Mouse (Mus musculus): ENCODE data around the gene Cdh9.

The Cdh9 gene

DNA sequence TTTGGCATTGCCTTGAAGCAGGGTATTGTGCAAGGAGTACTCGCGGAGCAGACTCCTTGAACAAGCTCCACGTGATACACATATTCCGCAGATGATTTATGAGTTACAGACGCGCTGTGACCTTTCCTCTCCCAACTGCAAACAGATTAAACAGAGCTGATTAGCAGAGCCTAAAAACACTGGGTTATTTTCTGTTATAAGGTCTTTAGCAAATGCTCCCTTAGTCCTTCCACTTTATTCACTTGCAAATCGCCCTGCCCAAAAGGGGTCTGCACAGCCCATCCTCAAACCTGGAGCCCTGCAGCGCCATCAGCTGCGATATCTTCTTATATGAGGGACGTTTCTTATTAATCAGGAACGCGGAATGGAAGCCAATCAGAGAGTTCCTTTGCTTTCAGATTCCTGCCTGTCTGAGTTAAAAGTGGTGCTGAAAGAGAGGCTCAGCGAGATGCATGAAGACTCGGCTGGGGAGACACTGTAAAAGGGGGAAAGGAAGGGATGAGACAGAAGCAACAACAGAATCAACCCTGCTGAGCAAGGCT lies at the start of gene Cdh9:
Gene Cdh9, plus strand, starts transcription at position 287 of the 542 bp plus-strand sequence.
- DNase-seq = no peak

- no peak for DNase-seq
Measured at GRCm38 (mm10) chr15:16679096-16679495, 49.5 kb upstream of the Cdh9 start.

- no peak for DNase-seq
Measured at GRCm38 (mm10) chr15:16699821-16700220, 28.7 kb upstream of the Cdh9 start.

DNA sequence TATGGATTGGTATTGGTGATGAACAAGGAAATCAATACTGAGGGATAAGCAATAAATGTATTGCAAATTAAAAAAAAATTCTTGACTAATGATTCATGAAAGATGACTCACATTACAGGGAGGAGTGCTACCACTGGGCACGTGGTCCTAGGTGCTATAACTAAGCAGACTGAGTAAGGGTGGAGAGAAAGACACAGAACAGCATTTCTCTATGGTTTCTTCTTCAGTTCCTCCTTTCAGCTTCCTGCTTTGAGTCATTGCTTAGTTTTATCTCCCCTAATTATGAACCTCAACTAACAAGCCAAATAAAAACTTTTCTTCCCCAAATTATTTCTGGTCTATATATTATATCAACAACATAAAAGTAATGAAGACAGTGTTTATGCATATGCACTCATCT lies 26.2 kb upstream of the Cdh9 start:
- DNase-seq = no peak

GRCm38 (mm10) chr15:16739088-16739487 lies 10.5 kb downstream of the Cdh9 start:
- DNase-seq = no peak

DNA sequence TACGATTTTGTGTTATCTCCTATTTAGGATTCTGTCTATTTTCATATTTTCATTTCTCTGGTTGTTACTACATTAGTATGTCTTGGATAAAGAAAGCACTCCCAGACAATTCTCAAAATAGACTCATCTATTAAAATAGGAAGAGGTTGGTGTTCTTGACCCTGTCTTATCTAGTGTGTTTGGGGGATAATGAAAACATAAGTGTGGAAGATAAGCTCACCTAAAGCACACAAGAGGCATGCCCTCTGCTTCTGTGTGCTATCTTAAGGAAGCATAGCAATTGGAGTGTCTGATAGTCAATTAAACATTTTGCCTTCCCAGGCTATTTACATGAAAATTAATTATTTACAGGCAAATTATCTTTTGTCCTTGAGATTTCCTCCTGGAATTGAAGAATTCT lies 18.1 kb downstream of the Cdh9 start:
- DNase-seq = no peak

GRCm38 (mm10) chr15:16763252-16763651 lies 34.7 kb downstream of the Cdh9 start:
- DNase-seq = no peak

GRCm38 (mm10) chr15:16784575-16784974 lies 56.0 kb downstream of the Cdh9 start:
- no peak for DNase-seq

DNA sequence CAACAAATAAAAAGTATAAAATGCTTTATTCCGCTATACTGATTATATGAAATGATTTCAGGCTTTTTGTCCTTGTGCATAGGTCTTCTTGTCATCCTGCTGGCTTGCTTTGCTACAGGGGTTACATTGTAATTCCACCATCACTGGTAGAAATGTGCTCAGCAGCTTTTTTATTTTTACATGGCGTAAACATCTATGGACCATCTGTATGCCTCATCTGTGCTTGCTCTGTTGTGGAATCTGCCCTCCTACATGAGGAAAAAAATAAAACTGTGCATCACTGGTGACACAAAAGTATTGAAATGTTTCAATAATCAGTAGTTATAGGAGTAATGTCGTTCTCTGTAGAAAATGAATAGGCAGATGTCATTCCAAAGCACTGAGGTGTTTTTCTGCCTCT lies 64.3 kb downstream of the Cdh9 start:
- no peak for DNase-seq

GRCm38 (mm10) chr15:16801302-16801701 lies 72.7 kb downstream of the Cdh9 start:
- DNase-seq = no peak

- no peak for DNase-seq
Measured at GRCm38 (mm10) chr15:16810787-16811186, 82.2 kb downstream of the Cdh9 start.

DNA sequence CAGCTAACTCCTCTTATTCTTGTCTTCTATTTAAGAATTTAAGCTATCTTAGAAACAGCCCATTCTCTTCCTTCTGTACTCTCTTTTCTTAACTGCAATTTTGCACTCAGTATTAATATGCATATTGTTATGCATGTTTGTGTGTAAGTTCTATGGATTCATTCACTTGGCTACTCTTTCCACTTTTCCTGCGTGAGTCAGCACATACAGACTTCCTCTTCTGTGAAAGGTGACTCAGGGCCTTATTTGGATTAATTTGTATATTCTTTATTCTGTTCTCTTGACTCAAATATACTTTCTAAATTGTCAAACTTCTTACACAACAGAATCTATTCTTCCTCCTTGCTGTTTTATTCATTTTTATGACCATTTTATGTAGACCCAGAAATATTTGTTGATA lies 85.5 kb downstream of the Cdh9 start:
- no peak for DNase-seq

GRCm38 (mm10) chr15:16834761-16835160 lies 106.2 kb downstream of the Cdh9 start:
- DNase-seq = no peak

DNA sequence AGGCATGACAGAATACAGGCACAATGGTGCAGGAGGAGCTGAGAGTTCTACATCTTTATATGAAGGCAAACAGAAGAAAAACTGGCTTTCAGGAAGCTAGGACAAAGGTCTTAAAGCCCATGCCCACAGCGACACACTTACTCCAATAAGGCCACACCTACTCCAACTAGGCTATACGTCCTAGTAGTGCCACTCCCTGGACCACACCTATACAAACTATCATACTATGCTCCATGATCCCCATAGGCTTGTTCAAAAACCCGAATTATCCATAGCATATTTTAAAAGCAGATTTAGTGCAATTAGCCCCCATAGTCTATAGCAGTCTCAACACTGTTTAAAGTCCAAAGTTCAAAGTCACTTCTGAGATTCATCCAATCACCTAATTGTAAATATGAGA lies 154.0 kb downstream of the Cdh9 start:
- no peak for DNase-seq

DNA sequence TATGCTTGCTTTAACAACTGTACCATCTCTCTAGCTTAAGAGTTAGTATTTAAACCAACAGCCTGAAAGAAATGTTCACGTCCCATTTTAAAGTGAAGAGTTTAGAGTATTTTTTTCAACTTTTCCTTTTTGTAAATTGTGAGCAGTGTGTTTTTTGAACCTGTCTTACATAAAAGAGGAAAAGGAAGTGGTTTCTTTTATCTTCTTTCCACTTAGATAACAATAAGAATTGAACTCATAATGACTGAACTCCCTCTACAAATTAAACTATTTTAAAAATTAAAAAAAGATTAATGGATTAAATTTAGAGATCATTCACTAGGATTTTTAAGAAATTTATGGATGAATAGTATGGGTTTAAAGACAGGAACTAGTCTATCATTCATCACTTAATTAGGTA lies 168.1 kb downstream of the Cdh9 start:
- no peak for DNase-seq
